Mouse (Mus musculus) midbrain, embryonic 10.5 days (tissue): ENCODE measurements around the gene Tbc1d10c. TPM values are rescaled to one million over a fixed set of nuclear protein-coding genes. Genes with fewer than 3 reads are reported as not detected.

Source experiments
- DNase-seq: peaks from one replicate; pipeline ENCODE4 v3.0.0-alpha.2; 2017; ENCODE audit warnings: low spot score
- H3K27ac ChIP-seq: fragments of 300-500 bp; sonication (generic); replicated peaks from 2 replicates; pipeline ENCODE4 v1.5.1; 2016; ENCODE audit warnings: mild to moderate bottlenecking
- H3K27me3 ChIP-seq: fragments of 300-500 bp; sonication (generic); 2 replicates; pipeline ENCODE4 v1.6.1; 2016; ENCODE audit warnings: low read depth, mild to moderate bottlenecking; ENCODE audit not compliant: poor library complexity, severe bottlenecking
- H3K36me3 ChIP-seq: fragments of 300-500 bp; sonication (generic); 2 replicates; pipeline ENCODE4 v1.6.1; 2016; ENCODE audit warnings: mild to moderate bottlenecking, moderate library complexity
- H3K4me1 ChIP-seq: fragments of 300-500 bp; sonication (generic); 2 replicates; pipeline ENCODE4 v1.6.1; 2016
- H3K4me3 ChIP-seq: fragments of 300-500 bp; sonication (generic); 2 replicates; pipeline ENCODE4 v1.5.1; 2016; ENCODE audit warnings: mild to moderate bottlenecking, moderate library complexity
- H3K9me3 ChIP-seq: fragments of 300-500 bp; sonication (generic); replicated peaks from 2 replicates; pipeline ENCODE4 v1.6.1; 2016; ENCODE audit warnings: mild to moderate bottlenecking
- WGBS: fragments of 180-500 bp; shearing (Covaris S2); methylation state at CpG from one replicate; pipeline ENCODE4 v1.1.7; 2016; 5-methylcytosine and 5-hydroxymethylcytosine counted together
- polyA plus RNA-seq: library from polyadenylated mRNA; unstranded; fragments of >200 nt; fragmentation: Nextera tagmentation; extraction: Ambion mirVana; gene quantifications from 2 replicates; pipeline ENCODE4 v1.2.1, GENCODE M21; 2016

Gene Tbc1d10c
- polyA plus RNA-seq, 1 experiment from 2014 or later = 0.85 TPM

- Histone ChIP-seq H3K9me3 (peaks cover 6% of the 10 kb centered on the region; the same call in 1 of the 2 replicates), H3K27me3 (no peaks in the 10 kb centered on the region), H3K27ac (peak overlapping the region; percentile 87), H3K4me1 (peaks cover 31% of the 10 kb centered on the region), H3K4me3 (peak overlapping the region; percentile 84), H3K36me3 (peaks cover 44% of the 10 kb centered on the region)
- WGBS = 91% methylated on average over 11 of the region's 11 CpGs
- no peak for DNase-seq
Measured at GRCm38 (mm10) chr19:4149283-4149682, 41.8 kb downstream of the Tbc1d10c start.

GRCm38 (mm10) chr19:4148819-4149218 lies 42.3 kb downstream of the Tbc1d10c start:
- Histone ChIP-seq H3K27ac (peak overlapping the region; percentile 87), H3K27me3 (no peaks in the 10 kb centered on the region), H3K36me3 (peaks cover 40% of the 10 kb centered on the region), H3K4me1 (peaks cover 31% of the 10 kb centered on the region), H3K9me3 (peaks cover 6% of the 10 kb centered on the region; the same call in 1 of the 2 replicates), H3K4me3 (peak overlapping the region; percentile 84)
- 11% methylated on average over 8 of the region's 8 CpGs for whole genome bisulfite sequencing
- DNase-seq = no peak

- peak within 1 kb of the TSS; percentile 87 for H3K27ac ChIP-seq
- DNase-seq = peak; percentile 95
Measured at GRCm38 (mm10) chr19:4148491-4148806, 42.6 kb downstream of the Tbc1d10c start, which contains the start of gene Coro1b. Coro1b (plus strand) TSS chr19:4148619.

GRCm38 (mm10) chr19:4147782-4148490 lies 43.1 kb downstream of the Tbc1d10c start:
- Histone ChIP-seq H3K4me3 (peak overlapping the region; percentile 84), H3K9me3 (peaks cover 6% of the 10 kb centered on the region; the same call in 1 of the 2 replicates), H3K27me3 (no peaks in the 10 kb centered on the region), H3K27ac (peak overlapping the region; percentile 87), H3K4me1 (peaks cover 31% of the 10 kb centered on the region), H3K36me3 (peaks cover 31% of the 10 kb centered on the region)
- DNase-seq = no peak
- WGBS = 34% methylated on average over 9 of the region's 9 CpGs

More at GRCm38 (mm10) chr19:4148491-4148806, 42.6 kb downstream of the Tbc1d10c start, which contains the start of gene Coro1b:
- Histone ChIP-seq H3K9me3 (peaks cover 6% of the 10 kb centered on the region; the same call in 1 of the 2 replicates), H3K36me3 (peaks cover 37% of the 10 kb centered on the region), H3K27me3 (no peaks in the 10 kb centered on the region), H3K4me1 (peaks cover 31% of the 10 kb centered on the region), H3K4me3 (peak within 1 kb of the TSS; percentile 84)
- under 1% methylated on average over 33 of the region's 33 CpGs for WGBS

- 47% methylated on average over 3 of the region's 3 CpGs for WGBS
- Histone ChIP-seq H3K4me1 (peaks cover 34% of the 10 kb centered on the region), H3K4me3 (no peak overlapping the region), H3K9me3 (peaks cover 6% of the 10 kb centered on the region; the same call in 1 of the 2 replicates), H3K27me3 (no peaks in the 10 kb centered on the region), H3K27ac (no peak overlapping the region), H3K36me3 (peaks cover 23% of the 10 kb centered on the region)
- DNase-seq = no peak
Measured at GRCm38 (mm10) chr19:4147022-4147405, 44.1 kb downstream of the Tbc1d10c start.

- Histone ChIP-seq H3K4me3 (no peak overlapping the region), H3K27me3 (no peaks in the 10 kb centered on the region), H3K4me1 (peaks cover 34% of the 10 kb centered on the region), H3K36me3 (peaks cover 18% of the 10 kb centered on the region), H3K27ac (no peak overlapping the region), H3K9me3 (peaks cover 6% of the 10 kb centered on the region; the same call in 1 of the 2 replicates)
- DNase-seq = no peak
- WGBS = 59% methylated on average over 12 of the region's 12 CpGs
Measured at GRCm38 (mm10) chr19:4146366-4147021, 44.6 kb downstream of the Tbc1d10c start.

GRCm38 (mm10) chr19:4145936-4146335 lies 45.1 kb downstream of the Tbc1d10c start:
- Histone ChIP-seq H3K27me3 (no peaks in the 10 kb centered on the region), H3K27ac (no peak overlapping the region), H3K4me3 (no peak overlapping the region), H3K4me1 (peaks cover 34% of the 10 kb centered on the region), H3K36me3 (peaks cover 12% of the 10 kb centered on the region), H3K9me3 (peaks cover 6% of the 10 kb centered on the region; the same call in 1 of the 2 replicates)
- no peak for DNase-seq
- 87% methylated on average over 5 of the region's 5 CpGs for WGBS

- no peaks in the 10 kb centered on the region for H3K27me3 ChIP-seq
- no peak for DNase-seq
- peaks cover 1% of the 10 kb centered on the region; the same call in 1 of the 2 replicates for H3K36me3 ChIP-seq
- peaks cover 33% of the 10 kb centered on the region for H3K4me1 ChIP-seq
- 0 out of 2 replicates have a peak overlapping the region, but pooled peaks have one; percentile 14 for H3K27ac ChIP-seq
- H3K9me3 ChIP-seq = peaks cover 6% of the 10 kb centered on the region; the same call in 1 of the 2 replicates
- 87% methylated on average over 16 of the region's 16 CpGs for WGBS
- H3K4me3 ChIP-seq = no peak overlapping the region
Measured at GRCm38 (mm10) chr19:4144550-4145498, 46.3 kb downstream of the Tbc1d10c start.

- H3K4me3 ChIP-seq = no peak within 1 kb of the TSS
- DNase-seq = no peak
- no peaks in the 10 kb centered on the region for H3K27me3 ChIP-seq
- H3K4me1 ChIP-seq = peaks cover 33% of the 10 kb centered on the region
- peak within 1 kb of the TSS; percentile 14; the same call in 1 of the 2 replicates for H3K27ac ChIP-seq
- peaks cover 6% of the 10 kb centered on the region; the same call in 1 of the 2 replicates for H3K9me3 ChIP-seq
- H3K36me3 ChIP-seq = no peaks in the 10 kb centered on the region
- WGBS = 83% methylated on average over 7 of the region's 7 CpGs
Measured at GRCm38 (mm10) chr19:4143759-4144268, 47.3 kb downstream of the Tbc1d10c start, which contains the start of gene Cabp4. Cabp4 (minus strand) TSS chr19:4144033.

- H3K4me1 ChIP-seq = peaks cover 28% of the 10 kb centered on the region
- 93% methylated on average over 18 of the region's 18 CpGs for WGBS
Measured at GRCm38 (mm10) chr19:4142416-4143173, 48.5 kb downstream of the Tbc1d10c start.

GRCm38 (mm10) chr19:4140147-4140546 lies 50.9 kb downstream of the Tbc1d10c start:
- DNase-seq = no peak
- Histone ChIP-seq H3K4me1 (peaks cover 23% of the 10 kb centered on the region), H3K36me3 (no peaks in the 10 kb centered on the region), H3K4me3 (no peak overlapping the region), H3K27me3 (no peaks in the 10 kb centered on the region), H3K9me3 (no peaks in the 10 kb centered on the region), H3K27ac (0 out of 2 replicates have a peak overlapping the region, but pooled peaks have one; percentile 17)
- WGBS = 87% methylated on average over 6 of the region's 6 CpGs

More at GRCm38 (mm10) chr19:4142416-4143173, 48.5 kb downstream of the Tbc1d10c start:
- no peak for DNase-seq
- H3K4me3 ChIP-seq = no peak overlapping the region
- no peak overlapping the region; the same call in 1 of the 2 replicates for H3K27ac ChIP-seq
- no peaks in the 10 kb centered on the region for H3K36me3 ChIP-seq
- H3K9me3 ChIP-seq = peaks cover 6% of the 10 kb centered on the region; the same call in 1 of the 2 replicates
- H3K27me3 ChIP-seq = no peaks in the 10 kb centered on the region
